Mouse (Mus musculus) embryo, embryonic 11.5 days (tissue): ENCODE measurements around the gene Btg2.

ENCODE experiments used
- DNase-seq: peaks from one replicate; pipeline ENCODE4 v3.0.0-alpha.2; 2012; ENCODE audit warnings: low read depth, low spot score

Btg2 gene

DNA sequence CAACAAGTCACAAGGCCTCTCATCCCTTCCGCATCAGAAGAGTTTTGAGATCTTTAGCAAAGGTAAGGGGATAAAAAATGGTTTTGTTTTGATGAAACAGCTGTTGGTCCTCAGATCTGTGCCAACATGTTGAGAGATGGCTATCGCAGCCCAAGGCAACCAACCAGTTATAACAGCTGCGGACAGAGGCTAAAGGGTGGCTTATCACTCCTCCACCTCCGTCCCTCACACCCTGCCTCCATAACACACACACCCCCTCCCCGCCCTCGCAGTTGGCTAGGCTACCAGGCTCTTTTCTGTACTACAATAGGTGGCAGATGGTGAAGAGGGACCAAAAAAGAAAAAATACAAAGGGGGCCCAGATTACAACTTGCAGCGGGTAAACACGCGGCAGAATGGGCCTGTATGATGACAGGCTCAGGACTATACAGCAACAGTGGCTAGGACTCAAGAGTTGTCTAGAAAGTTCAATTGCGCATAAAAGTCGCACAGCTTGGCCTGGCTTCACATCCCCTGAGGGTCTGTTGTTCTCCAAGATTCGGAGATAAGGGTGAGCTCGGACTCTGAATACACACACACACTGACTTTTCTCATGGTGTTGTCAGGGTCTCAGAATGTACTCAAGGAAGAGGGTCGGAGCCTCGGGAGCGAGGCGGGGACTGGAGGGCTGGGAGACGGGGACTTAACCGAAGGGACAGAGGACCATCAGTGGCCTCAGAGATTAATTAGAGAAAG is 692 bp downstream of the Btg2 start:
- DNase-seq, result no peak

DNA sequence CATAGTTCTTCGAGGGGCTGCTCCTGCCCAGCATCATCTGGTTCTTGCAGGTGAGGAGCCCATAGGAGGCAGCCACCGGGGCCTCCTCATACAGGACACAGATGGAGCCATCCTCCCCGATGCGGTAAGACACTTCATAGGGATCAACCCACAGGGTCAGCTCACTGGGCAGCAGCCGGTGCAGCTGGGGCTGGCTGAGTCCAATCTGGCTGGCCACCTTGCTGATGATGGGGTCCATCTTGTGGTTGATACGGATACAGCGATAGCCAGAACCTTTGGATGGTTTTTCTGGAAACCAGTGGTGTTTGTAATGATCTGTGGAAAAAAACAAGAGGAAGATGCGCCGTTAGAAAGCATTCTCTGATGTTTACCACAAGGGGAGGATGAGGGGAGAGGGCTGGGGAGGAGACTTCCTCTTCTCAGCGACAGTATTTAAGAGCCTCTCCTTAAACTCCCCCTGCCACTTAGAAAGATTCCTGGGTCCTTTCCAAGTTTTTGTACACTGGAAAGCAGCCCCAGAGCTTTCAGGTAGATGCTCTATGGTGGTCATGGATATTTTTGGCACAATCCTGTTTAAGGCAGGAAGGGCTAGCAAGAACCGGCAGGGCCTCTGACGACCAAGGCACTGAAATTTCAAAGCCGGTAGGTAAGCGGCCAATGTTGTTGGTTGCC is 1.4 kb downstream of the Btg2 start:
- no peak for DNase-seq

DNA sequence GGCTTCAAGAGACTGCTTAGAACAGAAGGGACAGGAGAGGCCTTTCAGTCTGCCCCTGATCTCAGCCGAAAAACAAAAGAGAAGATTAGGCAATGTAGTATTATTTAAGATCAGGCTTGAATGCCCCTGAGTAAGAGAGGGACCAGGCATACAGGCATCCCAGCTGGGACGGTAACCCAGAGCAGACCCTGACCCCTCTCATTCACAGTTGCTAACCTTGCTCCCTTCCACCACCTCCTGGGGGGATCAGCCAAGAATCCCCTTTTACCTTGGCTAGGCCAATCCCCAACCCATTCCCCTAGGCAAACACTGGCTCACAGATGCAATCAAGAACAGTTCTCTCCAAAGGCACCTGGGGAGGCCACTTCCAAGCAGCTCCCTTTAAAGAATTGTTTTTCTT is 2.1 kb downstream of the Btg2 start:
- DNase-seq, result no peak

DNA sequence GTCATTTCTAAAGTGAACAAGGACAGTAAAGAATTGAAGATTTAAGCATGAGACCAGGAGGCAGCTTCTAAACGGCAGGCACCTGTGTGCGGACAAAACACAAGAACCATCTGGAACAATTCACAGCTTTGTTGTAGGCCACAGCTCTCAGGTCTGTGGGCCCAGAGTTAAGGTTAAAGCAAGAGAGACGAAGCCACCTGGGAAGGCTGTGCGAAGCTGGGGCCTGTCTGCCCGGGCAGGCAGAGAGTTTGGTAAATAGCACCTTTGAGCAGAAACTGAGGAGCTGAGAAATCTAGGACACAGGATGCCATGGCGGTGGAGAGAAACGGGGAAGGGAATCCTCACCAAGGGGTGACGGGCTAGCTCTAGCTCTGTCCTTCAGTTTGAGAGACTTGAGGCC is 3.4 kb downstream of the Btg2 start:
- DNase-seq, result no peak

DNA sequence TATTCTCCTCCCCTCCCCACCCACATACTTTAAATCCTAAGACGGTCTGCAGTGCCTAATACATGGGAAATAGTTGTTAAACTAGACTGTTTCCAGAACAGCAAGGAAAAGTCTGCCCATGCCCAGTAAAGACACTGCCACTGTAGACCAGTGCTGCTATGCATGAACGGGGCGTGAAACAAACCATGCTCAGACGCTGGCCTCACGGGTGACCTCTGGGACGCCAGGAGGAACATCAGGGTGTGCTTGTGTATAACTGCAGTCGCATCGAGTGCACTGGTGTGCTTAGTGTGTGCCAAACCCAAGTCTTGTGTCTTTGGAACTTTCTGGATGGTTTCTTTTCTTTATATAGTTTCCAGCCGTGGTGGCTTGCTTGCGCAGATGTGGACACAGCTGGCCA is 4.3 kb downstream of the Btg2 start:
- no peak for DNase-seq

DNA sequence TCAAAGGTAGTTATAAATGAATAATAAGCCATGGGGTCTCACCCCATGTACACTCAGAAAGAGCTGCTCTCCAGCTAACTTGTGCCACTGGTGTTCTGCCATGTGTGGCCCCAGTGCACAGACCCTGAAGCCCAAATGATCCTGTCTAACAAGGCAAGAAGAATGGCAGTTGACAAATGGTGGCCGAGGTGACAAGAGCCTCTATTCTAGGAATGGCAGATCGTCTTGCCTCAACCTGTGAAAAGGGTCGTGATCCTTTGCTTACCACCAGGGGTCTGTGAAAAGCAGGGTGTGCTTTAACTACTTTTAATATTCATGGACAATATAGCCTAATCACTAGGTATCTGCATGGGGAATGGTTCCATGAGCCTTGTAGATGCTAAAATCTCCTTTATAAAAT is 4.7 kb downstream of the Btg2 start:
- no peak for DNase-seq

DNA sequence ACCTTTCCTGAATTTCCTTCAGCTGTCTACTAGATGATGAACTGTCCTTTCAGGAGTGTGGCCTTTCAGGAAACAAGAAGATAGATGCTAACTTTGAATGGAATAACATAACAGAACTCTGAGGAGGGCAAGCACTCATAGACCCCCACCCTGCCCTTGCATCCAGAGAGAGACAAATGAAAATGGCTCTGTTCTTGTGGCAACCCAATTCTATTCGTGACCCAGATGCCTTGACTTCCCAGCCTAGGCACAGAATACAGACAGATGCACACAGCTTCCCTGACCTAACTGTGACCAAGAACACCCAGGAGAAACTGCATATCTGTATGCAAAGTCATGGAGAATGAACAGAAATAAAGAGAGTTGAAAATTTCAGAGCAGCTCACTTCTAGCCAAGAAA is 5.3 kb downstream of the Btg2 start:
- DNase-seq, result no peak

DNA sequence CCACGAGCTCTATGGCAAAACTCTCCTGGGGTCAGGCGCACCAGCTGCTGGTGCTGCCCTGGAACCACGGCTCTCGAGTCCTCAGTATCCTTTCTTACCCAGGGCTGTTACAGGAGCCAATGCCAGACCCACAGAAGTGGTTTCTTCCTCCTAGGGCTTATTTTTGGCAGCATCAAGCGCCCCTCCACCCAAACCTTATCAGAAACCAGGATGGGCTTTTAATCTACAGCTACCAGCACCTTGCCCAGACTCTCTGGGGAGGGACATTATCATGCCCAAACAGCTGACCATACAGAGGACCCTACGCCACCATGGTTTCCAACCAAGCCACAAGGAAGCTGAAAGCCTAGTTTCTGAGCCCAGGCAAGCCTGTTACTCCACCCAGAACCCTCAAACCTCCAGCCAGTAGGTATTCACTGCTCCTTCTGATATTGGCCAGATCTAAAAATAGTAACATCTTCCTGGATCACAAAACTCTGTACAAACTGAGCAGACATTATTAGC is 5.8 kb downstream of the Btg2 start:
- DNase-seq, result no peak

DNA sequence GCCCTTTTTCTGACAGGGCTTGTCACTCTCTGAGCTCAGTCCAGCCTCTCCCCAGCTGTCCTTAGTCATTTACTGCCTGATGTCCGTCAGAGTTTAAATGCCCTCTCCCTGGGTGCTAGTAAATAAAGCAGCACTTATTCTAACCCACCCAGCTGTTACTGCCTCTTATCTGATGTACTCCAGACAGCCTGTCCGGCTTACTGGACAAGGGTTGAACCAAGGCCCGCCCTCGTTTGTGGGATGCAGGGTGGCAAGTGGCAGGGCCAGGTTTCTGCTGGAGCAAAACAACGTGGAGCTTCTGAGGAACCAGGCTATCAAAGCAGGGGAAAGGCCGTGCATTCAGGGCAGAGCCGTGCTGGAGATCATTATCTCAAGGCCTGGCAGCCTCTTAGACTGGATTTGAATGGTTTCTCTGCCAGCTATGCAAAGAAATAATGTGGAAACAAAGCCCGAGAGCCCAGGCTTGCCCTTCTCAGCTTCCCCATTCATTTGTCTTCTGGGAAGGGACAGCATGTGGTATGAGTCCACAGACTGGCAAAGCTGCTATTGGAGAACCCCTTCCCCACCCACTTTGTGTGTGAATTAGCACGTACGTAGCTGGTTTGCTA is 7.4 kb downstream of the Btg2 start:
- DNase-seq, result no peak

DNA sequence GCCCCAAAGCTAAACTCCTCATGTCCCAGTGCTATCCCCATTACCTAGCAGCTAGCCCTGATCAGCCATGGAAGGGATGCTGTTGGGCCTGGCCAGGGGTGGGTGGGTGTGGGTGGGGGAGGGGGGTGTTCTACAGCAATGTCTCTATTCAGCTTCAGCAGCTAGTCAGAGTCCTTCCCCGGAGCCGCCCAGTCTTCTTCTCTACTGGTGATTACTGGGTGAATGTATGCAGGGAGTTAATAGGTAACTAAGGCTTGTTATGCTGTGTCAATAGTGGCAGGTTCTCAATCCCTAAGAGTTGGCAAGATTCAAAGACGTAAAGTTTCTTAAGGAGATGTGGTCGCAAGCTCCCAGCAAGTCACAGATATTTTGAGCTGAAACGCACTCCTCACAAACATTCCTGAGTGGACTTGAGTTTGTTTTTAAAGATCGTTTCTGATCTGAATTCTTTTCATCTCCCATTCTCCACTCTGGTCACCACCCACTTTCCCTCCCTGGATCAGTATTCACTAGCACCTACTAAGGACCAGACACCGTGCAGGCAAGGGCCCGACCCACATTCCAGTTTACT is 8.7 kb downstream of the Btg2 start:
- DNase-seq, result no peak

DNA sequence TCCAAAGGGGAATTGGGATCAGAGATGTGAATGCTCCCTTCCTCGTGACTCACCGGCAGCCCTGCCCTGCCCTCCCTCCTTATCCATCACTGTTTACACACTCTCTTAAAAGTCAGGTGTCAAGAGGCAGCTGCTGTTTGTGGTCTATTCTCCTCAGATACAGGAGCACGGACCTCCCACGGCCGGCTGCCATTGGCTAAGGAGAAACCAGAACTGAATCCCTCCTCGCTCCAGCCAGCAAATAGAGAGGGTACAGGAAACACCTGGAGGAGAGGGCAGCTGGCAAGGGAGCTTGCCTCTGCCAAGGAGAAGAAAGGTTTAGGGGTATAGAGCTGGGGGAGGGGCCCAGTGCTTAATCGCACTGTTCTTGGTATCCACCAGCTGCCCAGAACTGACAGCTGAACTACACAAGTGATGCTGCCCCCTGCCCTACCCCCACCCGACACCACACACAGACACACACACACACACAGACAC is 11.7 kb downstream of the Btg2 start:
- DNase-seq, result no peak

DNA sequence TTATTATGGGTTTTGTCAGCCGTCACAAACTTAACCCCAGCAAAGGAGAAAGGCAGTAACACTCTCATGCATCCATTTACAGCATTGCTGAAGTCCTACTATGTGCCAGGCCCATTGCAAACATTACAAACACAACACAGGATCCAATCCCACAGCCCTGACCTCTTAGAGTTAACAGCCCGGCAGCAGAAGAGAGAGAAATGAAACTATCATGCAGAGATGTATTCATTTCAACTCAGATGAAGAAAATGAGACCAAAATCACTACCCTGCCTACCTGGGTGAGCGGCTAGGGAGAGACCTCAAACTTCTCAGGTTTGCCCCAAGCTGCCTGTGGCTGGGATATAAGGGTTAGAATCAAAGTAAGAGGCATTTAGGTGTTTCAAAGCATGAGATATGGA is 12.4 kb downstream of the Btg2 start:
- DNase-seq, result no peak

DNA sequence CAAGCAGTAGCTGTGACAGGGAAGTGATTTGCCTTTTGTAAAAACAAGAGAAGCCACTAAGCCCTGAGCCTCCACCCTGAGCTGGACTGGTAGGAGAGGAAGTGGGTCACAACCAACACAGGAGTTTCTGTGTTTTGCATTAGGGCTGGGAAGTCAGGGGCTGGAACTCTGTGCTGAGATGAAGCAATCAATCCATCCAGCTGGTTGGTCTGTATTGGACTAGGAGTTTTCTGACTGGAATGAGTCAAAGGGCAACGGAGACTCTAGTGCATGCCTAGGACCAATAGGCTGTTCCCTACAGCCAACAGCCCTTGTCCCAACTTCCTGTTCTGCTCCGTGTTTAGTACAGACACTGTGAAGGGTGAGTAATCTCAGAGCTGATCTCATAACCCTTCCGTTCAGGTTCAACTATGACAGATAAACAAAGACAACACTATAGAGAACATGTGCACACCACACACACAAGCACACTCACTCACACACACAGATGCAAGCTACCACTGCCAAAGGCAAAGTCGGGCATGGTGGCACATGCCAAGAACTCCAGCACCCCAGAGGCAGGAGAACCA is 13.6 kb downstream of the Btg2 start:
- no peak for DNase-seq

DNA sequence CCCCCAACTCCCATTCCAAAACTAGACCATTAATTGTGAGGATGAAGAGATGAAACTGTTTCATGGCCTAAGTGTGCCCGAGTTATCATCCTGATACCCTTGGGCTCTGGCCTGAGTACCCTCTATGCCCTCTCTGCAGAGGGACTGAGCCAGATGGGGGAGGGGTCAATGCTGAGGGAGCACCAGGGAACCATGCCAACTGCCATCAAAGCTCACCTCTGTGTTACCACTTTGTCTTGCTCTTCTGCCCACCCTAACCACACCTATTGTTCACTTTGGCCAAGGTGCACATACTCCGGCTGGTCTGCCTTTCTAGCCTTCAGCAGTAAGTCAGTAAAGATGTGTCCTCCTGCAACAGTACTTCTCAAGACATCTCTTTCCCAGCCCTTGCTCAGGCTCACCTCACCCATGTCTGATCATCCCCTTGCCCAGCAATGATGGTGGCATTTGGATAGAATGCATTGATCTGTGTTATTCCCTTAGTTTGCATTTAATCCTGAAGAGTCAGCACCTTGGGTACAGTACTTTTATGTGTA is 14.6 kb downstream of the Btg2 start:
- DNase-seq, result no peak

DNA sequence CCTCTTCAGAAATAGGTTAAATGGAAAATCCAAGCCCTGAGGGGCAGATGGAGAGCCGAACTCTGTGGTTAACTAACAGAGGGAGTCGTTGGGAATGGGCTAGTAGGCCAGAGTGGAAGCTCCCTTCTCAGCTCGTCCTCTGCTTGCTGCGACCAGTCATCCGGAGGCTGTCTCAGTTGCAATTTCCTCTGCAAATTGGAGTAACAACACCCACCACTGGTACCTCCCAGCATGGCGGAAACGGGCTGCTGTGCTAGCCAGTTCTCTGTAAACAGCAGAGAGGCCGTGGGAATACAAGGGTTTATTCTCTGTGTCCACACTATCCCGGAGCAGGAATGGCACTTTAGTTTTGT is 15.2 kb downstream of the Btg2 start:
- DNase-seq, result no peak

DNA sequence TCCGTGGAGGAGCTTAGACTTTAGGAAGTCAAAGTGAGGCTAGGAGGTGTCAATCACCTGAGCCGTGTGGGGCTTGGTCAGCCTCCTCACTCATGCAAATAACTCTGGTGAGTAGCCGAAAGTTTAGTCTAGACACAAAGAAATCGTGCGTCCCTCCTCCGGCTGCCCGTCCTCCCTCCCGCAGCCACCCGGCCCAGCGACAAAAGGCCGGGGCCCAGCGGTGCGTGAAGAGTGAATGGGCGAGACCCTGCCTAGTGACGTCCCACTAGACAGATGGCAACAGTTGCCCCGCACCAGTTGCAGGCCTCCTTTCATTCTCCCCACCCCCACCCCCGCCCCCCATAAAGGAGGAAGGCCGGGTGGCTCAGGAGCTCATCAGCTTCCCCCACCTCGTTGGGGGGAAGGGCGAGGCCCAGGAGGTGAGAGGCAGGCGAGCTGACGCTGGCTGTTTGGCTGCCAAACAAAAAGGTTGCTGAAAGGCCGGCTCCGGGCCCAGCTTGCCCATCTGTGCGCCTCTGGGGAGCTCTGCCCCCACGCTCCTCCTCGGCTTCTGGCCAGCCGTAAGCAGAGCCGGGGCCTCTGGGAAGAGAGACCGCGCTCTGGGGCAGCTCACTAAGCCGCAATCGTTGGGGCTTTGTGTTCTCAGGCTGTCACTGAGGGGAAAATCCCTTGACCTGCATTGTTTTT is 15.7 kb downstream of the Btg2 start:
- DNase-seq, result peak; percentile 61

DNA sequence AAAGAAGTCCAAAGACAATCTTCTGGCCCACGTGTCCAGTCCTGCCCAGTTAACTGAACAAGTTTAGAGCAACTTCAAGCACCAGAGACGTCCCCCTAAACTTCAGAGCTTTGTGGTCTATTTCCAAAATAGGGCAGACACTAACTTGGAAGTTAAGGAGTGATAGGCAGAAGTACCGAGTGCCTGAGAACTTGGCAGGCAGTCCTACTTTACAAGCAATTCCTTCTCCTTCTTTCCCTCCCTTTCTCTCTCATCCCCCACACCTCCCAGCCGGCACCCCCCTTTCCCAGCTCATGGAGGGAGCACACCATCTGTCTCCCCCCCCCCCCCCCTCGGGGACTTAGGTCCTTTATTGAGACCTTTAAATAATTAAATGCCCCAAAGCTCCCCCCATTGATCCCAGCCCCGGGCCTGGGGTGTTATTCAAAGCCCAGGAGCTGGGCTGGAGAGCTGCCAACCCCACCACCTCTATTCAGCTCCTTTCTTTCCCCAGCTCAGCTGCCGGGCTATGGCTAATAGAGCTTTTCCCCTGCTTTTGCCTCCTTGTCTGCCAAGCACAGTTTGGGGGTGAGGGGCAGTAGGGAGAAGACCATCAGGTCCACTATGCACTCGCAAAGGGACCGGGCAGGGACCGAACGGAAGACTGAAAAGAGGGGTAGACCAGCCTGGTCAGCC is 16.4 kb downstream of the Btg2 start:
- peak; percentile 41 for DNase-seq

DNA sequence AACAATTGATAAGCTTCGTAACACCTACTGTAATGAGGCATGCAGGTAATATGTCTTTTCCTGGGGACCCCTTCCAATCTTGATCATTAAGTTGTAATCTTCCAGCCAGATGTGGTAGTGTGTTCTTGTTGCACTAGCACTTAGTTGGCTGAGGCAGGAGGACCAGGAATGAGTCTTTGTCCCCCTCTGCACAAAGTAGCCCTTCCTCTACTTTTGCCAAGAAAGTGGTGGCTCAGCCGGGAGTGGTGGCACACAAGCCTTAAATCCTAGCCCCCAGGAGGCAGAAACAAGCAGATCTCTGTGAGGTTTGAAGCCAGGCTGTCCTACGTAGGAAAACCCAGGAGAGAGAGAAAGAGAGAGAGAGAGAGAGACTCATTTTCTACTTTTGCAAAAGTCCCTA is 17.0 kb downstream of the Btg2 start:
- DNase-seq, result no peak

DNA sequence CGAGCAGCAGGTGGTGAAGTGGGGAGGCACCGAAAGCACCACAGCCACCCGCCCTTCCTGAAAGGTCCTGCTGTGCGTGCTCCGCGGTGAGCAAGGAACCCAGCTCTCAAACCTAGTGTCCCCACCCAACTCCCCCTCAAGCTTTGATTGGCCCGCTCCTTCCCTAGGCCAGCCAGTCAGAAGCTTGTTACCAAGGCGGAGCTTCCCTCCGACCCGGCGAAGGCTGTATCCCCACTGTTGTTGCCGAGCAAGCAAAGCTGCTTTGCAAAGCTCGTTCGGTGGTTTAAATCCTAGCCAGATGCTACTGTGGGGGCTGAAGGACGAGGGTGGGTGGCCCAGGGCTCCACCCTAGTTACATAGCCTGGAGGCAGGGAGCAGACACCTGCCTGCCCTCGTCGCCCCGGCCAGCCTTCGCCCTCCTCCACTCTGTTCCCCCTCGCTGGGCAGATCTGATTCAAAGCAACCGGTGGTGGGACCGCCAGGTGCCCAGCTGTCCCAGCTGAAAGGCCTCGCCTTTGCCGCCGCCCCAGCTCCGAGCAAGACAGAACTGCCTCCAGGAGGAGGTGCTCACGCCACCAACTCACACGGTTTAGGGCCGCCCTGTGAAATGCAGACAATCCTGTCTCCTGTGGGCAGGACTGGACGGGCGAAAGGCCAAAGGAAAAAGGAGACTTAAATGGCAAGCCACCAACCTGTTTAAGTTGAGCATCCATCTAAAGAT is 17.9 kb downstream of the Btg2 start:
- peak; percentile 83 for DNase-seq
